Mouse (Mus musculus) embryonic fibroblast, embryonic 13.5 days (primary cell): ENCODE measurements around the gene Coro2a. TPM values are rescaled to one million over a fixed set of nuclear protein-coding genes. Genes with fewer than 3 reads are reported as not detected.

Source experiments
- H3K27ac ChIP-seq: 2 replicates; pipeline ENCODE4 v1.5.1; 2012; ENCODE audit warnings: low read length, control low read depth, inconsistent platforms; ENCODE audit not compliant: insufficient read depth
- H3K4me1 ChIP-seq: 2 replicates; pipeline ENCODE4 v1.6.1; 2011; ENCODE audit warnings: low read length; ENCODE audit not compliant: control insufficient read depth, insufficient read depth
- H3K4me3 ChIP-seq: 2 replicates; pipeline ENCODE4 v1.5.1; 2011; ENCODE audit warnings: mild to moderate bottlenecking, control low read depth, low read length; ENCODE audit not compliant: insufficient read depth
- CTCF ChIP-seq: IDR thresholded peaks from 2 replicates; pipeline ENCODE4 v1.5.1; 2011; ENCODE audit warnings: mild to moderate bottlenecking, control low read depth, low read length, moderate library complexity, borderline replicate concordance; ENCODE audit not compliant: insufficient read depth
- POLR2A ChIP-seq: IDR thresholded peaks from 2 replicates; pipeline ENCODE4 v1.6.1; 2011; ENCODE audit warnings: low read depth, mild to moderate bottlenecking, control low read depth, low read length, moderate library complexity
- polyA plus RNA-seq: library from polyadenylated mRNA; stranded (reverse); fragments of >200 nt; gene quantifications from 2 replicates; pipeline ENCODE4 v1.2.4, GENCODE M21; 2011; ENCODE audit warnings: low read depth; ENCODE audit not compliant: missing spikeins, insufficient read length

Coro2a gene
- polyA plus RNA-seq, 1 experiment: 0.81 TPM

- Histone ChIP-seq H3K4me1 (no peaks in the 10 kb centered on the region), H3K4me3 (peak within 1 kb of the TSS; percentile 90), H3K27ac (peak within 1 kb of the TSS; percentile 15; the same call in 1 of the 2 replicates)
- TF ChIP-seq CTCF: no peak
- TF ChIP-seq POLR2A: peak; percentile 79
Measured at GRCm38 (mm10) chr4:46489028-46489925, 112.7 kb downstream of the Coro2a start, which contains the start of gene Nans. Nans (plus strand) TSS chr4:46489248.

GRCm38 (mm10) chr4:46487348-46487747 lies 114.7 kb downstream of the Coro2a start:
- no peak for TF ChIP-seq POLR2A
- no peak for TF ChIP-seq CTCF
- Histone ChIP-seq H3K27ac (no peak overlapping the region), H3K4me3 (no peak overlapping the region), H3K4me1 (no peaks in the 10 kb centered on the region)

Other genes with a start within 250 kb of the Coro2a start
- gene Trmo, start 212.8 kb downstream of the Coro2a start, polyA plus RNA-seq: 2.7 and 2.8 TPM in 2 replicates
- gene Hemgn, start 188.7 kb downstream of the Coro2a start, polyA plus RNA-seq: not detected in 2 replicates
- 202 and 231 TPM in 2 replicates for gene Anp32b, start 151.3 kb downstream of the Coro2a start, polyA plus RNA-seq
- gene Nans, start 113.0 kb downstream of the Coro2a start, polyA plus RNA-seq: 89.9 and 92.1 TPM in 2 replicates
- gene Trim14, start 66.1 kb downstream of the Coro2a start, polyA plus RNA-seq: 0.93 TPM in 1 of 2 replicates, not detected in the other
- 5.6 and 9.5 TPM in 2 replicates for gene Tbc1d2, start 48.0 kb upstream of the Coro2a start, polyA plus RNA-seq